Mouse (Mus musculus) thymus, adult 2 months (tissue): ENCODE data around the gene Erc2. TPM values are rescaled to one million over a fixed set of nuclear protein-coding genes. Genes with fewer than 3 reads are reported as not detected.

Source experiments
- DNase-seq: peaks from one replicate; pipeline ENCODE4 v3.0.0; 2021
- H3K27ac ChIP-seq: fragments of 200-500 bp; 2 replicates; pipeline ENCODE4 v1.5.1; 2012; ENCODE audit warnings: low read length, control low read depth; ENCODE audit not compliant: control insufficient read depth, insufficient read depth
- H3K27me3 ChIP-seq: fragments of 200-500 bp; 2 replicates; pipeline ENCODE4 v1.6.1; 2012; ENCODE audit warnings: mild to moderate bottlenecking, low read length, moderate library complexity, mixed read lengths; ENCODE audit not compliant: control insufficient read depth, insufficient read depth
- H3K36me3 ChIP-seq: fragments of 200-500 bp; 2 replicates; pipeline ENCODE4 v1.6.1; 2012; ENCODE audit warnings: mild to moderate bottlenecking, low read length, moderate library complexity; ENCODE audit not compliant: control insufficient read depth, insufficient read depth
- H3K4me1 ChIP-seq: fragments of 200-500 bp; replicated peaks from 2 replicates; pipeline ENCODE4 v1.6.1; 2012; ENCODE audit warnings: low read length; ENCODE audit not compliant: control insufficient read depth, insufficient read depth
- H3K4me3 ChIP-seq: fragments of 200-500 bp; 2 replicates; pipeline ENCODE4 v1.5.1; 2012; ENCODE audit warnings: mild to moderate bottlenecking, low read length, control low read depth, moderate library complexity; ENCODE audit not compliant: control insufficient read depth, insufficient read depth
- CTCF ChIP-seq: fragments of 200-500 bp; IDR thresholded peaks from 2 replicates; pipeline ENCODE4 v1.5.1; 2012; ENCODE audit warnings: mild to moderate bottlenecking, control low read depth, low read length, moderate library complexity, borderline replicate concordance; ENCODE audit not compliant: control insufficient read depth, poor library complexity, insufficient read depth; ENCODE audit errors: extremely low read depth
- POLR2A ChIP-seq: fragments of 200-500 bp; IDR thresholded peaks from 2 replicates; pipeline ENCODE4 v1.6.1; 2012; ENCODE audit warnings: mild to moderate bottlenecking, low read length, control low read depth, moderate library complexity; ENCODE audit not compliant: control insufficient read depth, poor library complexity, insufficient read depth; ENCODE audit errors: extremely low read depth
- WGBS: fragments of 180-500 bp; shearing (Covaris S2); methylation state at CpG from one replicate; pipeline ENCODE4 v1.1.7; 2018; 5-methylcytosine and 5-hydroxymethylcytosine counted together
- polyA plus RNA-seq: library from polyadenylated mRNA; depleted of rRNA; stranded (reverse); fragments of >200 nt; gene quantifications from 2 replicates; pipeline ENCODE4 v1.2.3, GENCODE M21; 2012

The Erc2 gene
- polyA plus RNA-seq, 1 experiment: 0.18 TPM

DNA sequence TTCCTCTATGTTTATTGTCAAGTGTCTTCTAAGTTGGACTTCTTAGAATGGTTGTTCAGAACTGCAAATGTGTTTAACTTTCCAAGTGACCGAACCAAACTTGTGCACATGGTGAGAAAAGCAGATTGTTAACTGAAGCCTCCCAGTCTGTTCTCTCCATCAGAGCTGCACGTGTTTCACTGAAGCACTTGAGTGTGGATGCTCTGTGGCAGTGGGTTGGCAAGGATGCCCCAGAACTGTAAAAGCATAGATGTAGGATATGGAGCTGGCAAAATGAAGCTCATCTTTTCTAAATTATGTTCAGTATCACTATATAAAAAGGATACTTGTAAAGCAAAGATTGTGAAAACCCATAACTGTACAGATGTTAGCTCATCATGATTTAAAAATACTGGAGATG is 645.1 kb downstream of the Erc2 start:
- H3K4me3 ChIP-seq: no peak overlapping the region
- no peaks in the 10 kb centered on the region for H3K36me3 ChIP-seq
- H3K4me1 ChIP-seq: no peaks in the 10 kb centered on the region
- TF ChIP-seq CTCF (no peak), POLR2A (no peak)
- WGBS: 87% methylated on average over 2 of the region's 2 CpGs
- H3K27ac ChIP-seq: no peak overlapping the region
- DNase-seq: no peak
- no peaks in the 10 kb centered on the region for H3K27me3 ChIP-seq

DNA sequence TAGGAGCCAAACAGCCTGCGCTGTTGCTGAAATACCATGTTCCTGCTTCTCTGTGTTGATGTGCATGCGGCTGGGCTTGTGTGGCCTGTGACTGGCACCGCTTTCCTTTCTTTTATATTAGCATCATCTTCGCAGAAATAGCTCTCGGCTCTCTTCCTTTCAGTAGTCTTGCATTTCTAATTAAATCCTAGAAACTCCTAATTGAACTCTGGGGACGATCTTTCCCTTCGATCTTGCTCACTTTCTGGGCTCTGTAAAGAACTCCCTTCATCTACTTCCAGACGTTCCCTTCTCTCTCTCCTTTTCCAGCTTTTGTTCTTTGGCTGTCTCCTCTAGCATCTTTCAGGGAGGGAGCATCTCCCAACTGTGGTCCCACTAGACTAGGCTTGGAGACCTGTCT is 649.6 kb downstream of the Erc2 start:
- Histone ChIP-seq H3K36me3 (no peaks in the 10 kb centered on the region), H3K4me1 (no peaks in the 10 kb centered on the region), H3K4me3 (no peak overlapping the region), H3K27me3 (no peaks in the 10 kb centered on the region), H3K27ac (no peak overlapping the region)
- TF ChIP-seq POLR2A (no peak), CTCF (no peak)
- 88% methylated on average over 8 of the region's 8 CpGs for WGBS
- DNase-seq: no peak

DNA sequence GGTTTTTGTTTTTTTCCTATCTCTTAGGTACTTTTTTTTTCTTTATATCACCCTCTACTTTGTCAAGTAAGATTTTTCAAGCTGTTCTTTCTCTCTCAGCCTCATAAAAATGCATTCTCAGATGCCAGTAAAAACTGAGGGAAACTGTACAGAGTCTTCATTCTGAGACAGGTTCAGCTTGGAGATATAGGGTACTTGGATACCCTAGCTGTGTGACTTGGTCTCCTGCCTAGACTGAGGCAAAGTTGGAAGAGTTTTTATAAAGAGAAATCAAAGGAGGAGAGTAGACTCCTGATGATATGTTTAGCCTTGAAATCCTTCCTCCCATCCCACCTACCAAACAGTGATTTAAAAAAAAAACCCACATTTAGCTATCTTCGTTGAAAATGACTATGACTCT is 651.4 kb downstream of the Erc2 start:
- H3K4me1 ChIP-seq: no peaks in the 10 kb centered on the region
- DNase-seq: no peak
- no peaks in the 10 kb centered on the region for H3K36me3 ChIP-seq
- H3K27ac ChIP-seq: no peak overlapping the region
- no peaks in the 10 kb centered on the region for H3K27me3 ChIP-seq
- H3K4me3 ChIP-seq: no peak overlapping the region
- TF ChIP-seq CTCF (no peak), POLR2A (no peak)
- WGBS: 63% methylated on average over 1 of the region's 1 CpGs

GRCm38 (mm10) chr14:28274826-28275225 is 652.6 kb downstream of the Erc2 start:
- no peak overlapping the region for H3K27ac ChIP-seq
- H3K4me1 ChIP-seq: no peaks in the 10 kb centered on the region
- no peaks in the 10 kb centered on the region for H3K36me3 ChIP-seq
- DNase-seq: no peak
- TF ChIP-seq POLR2A (no peak), CTCF (no peak)
- no peaks in the 10 kb centered on the region for H3K27me3 ChIP-seq
- 85% methylated on average over 7 of the region's 7 CpGs for WGBS
- H3K4me3 ChIP-seq: no peak overlapping the region

DNA sequence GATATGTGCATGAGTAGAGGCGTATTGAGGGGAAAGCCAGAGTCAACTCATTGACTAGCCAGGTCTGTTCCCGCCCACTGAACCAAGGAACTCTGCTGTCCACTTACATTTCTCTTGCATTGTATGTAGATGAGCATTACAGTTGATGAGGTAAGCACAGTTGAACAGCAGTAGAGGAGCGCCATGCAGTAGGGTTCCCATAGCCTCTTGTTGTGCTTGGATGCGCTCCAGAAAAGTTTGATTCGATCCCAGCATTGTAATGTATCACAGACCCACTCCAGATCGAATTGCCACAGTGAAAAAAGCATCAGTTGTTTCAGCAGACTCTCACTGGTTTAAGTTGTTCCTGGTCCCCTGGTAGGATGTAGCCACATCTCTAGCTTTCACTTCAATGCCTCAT is 656.7 kb downstream of the Erc2 start:
- TF ChIP-seq POLR2A (no peak), CTCF (no peak)
- 88% methylated on average over 6 of the region's 6 CpGs for WGBS
- Histone ChIP-seq H3K4me3 (no peak overlapping the region), H3K27me3 (no peaks in the 10 kb centered on the region), H3K36me3 (no peaks in the 10 kb centered on the region), H3K4me1 (no peaks in the 10 kb centered on the region), H3K27ac (no peak overlapping the region)
- no peak for DNase-seq

- H3K27ac ChIP-seq: no peak overlapping the region
- H3K36me3 ChIP-seq: no peaks in the 10 kb centered on the region
- H3K4me3 ChIP-seq: no peak overlapping the region
- 93% methylated on average over 1 of the region's 1 CpGs for WGBS
- H3K27me3 ChIP-seq: no peaks in the 10 kb centered on the region
- DNase-seq: no peak
- no peak for TF ChIP-seq POLR2A
- no peak for TF ChIP-seq CTCF
- H3K4me1 ChIP-seq: no peaks in the 10 kb centered on the region
These were observed 658.1 kb downstream of the Erc2 start for GRCm38 (mm10) chr14:28280376-28280775.
